Mouse (Mus musculus) embryo, embryonic 9.5 days (tissue): ENCODE data around the gene Taok1.
A peak's percentile ranks its signal among the peaks of the same experiment; 100 is the strongest.

Experiments used
- DNase-seq: peaks from one replicate; pipeline ENCODE4 v3.0.0-alpha.2; 2017; ENCODE audit errors: extremely low spot score

The Taok1 gene

GRCm38 (mm10) chr11:77492311-77492871 lies 115.2 kb downstream of the Taok1 start:
- DNase-seq = peak; percentile 48

- no peak for DNase-seq
Measured at GRCm38 (mm10) chr11:77491502-77492291, 115.9 kb downstream of the Taok1 start.

GRCm38 (mm10) chr11:77491123-77491501 lies 116.5 kb downstream of the Taok1 start:
- peak; percentile 98 for DNase-seq

- no peak for DNase-seq
Measured at GRCm38 (mm10) chr11:77490451-77490850, 117.2 kb downstream of the Taok1 start.

GRCm38 (mm10) chr11:77489591-77490235 lies 117.9 kb downstream of the Taok1 start, which contains the start of gene Ankrd13b:
Gene Ankrd13b, minus strand, starts transcription at chr11:77489678.
- peak; percentile 85 for DNase-seq

GRCm38 (mm10) chr11:77488771-77489581 lies 118.6 kb downstream of the Taok1 start:
- peak; percentile 46 for DNase-seq

- no peak for DNase-seq
Measured at GRCm38 (mm10) chr11:77486798-77487197, 120.8 kb downstream of the Taok1 start.

GRCm38 (mm10) chr11:77485229-77485628 lies 122.4 kb downstream of the Taok1 start:
- DNase-seq = no peak

- no peak for DNase-seq
Measured at GRCm38 (mm10) chr11:77483510-77484255, 123.9 kb downstream of the Taok1 start.

- no peak for DNase-seq
Measured at GRCm38 (mm10) chr11:77483043-77483442, 124.6 kb downstream of the Taok1 start.
